Mouse (Mus musculus) CH12.LX (cell line): Measurements from ENCODE around the gene Mtcp1. TPM values are rescaled to one million over a fixed set of nuclear protein-coding genes. Genes with fewer than 3 reads are reported as not detected.
A peak's percentile ranks its signal among the peaks of the same experiment; 100 is the strongest.

Experiments
- DNase-seq: peaks from one replicate; pipeline ENCODE4 v3.0.0-alpha.2; 2013; ENCODE audit errors: extremely low read depth
- H3K27ac ChIP-seq: 2 replicates; pipeline ENCODE4 v1.5.1; 2012; ENCODE audit warnings: low read depth, mild to moderate bottlenecking, control low read depth, moderate library complexity; ENCODE audit not compliant: insufficient read depth
- H3K27me3 ChIP-seq: replicated peaks from 2 replicates; pipeline ENCODE3; 2012; ENCODE audit warnings: inconsistent platforms
- H3K36me3 ChIP-seq, 2 experiments: replicated peaks in 1 of 2; 2 replicates each; pipeline versions ENCODE3 to v1.6.1; 2012; ENCODE audit warnings: inconsistent platforms in 1 of 2, low read length in 1 of 2, mild to moderate bottlenecking in 1 of 2, mixed read lengths in 1 of 2, moderate library complexity in 1 of 2; ENCODE audit not compliant: control insufficient read depth in 1 of 2, insufficient read depth in 1 of 2
- H3K4me1 ChIP-seq, 2 experiments: 2 replicates each; pipeline ENCODE4 v1.6.1; 2012; ENCODE audit warnings: inconsistent platforms in 1 of 2, moderate library complexity in 1 of 2; ENCODE audit not compliant: insufficient read depth in 2 of 2, control insufficient read depth in 1 of 2
- H3K4me2 ChIP-seq: 2 replicates; pipeline ENCODE4 v1.6.1; 2012; ENCODE audit warnings: low read depth, mild to moderate bottlenecking, control low read depth; ENCODE audit not compliant: poor library complexity, insufficient read depth, severe bottlenecking
- H3K4me3 ChIP-seq, 3 experiments: fragments of 150-350 bp in 1 of 3; sonication (generic) in 1 of 3; replicated peaks in 1 of 3; 2 replicates each; pipeline versions ENCODE3 to v1.5.1; 2011 to 2012; ENCODE audit warnings: low read depth in 2 of 3, low read length in 2 of 3, mild to moderate bottlenecking in 2 of 3, moderate library complexity in 2 of 3, control low read depth in 1 of 3, improper control_type of control experiment in 1 of 3, inconsistent platforms in 1 of 3, mixed read lengths in 1 of 3; ENCODE audit not compliant: poor library complexity in 1 of 3
- H3K79me2 ChIP-seq: replicated peaks from 2 replicates; pipeline ENCODE4 v1.6.1; 2012; ENCODE audit warnings: mild to moderate bottlenecking, moderate library complexity; ENCODE audit not compliant: control insufficient read depth, poor library complexity, insufficient read depth, severe bottlenecking; ENCODE audit errors: extremely low read depth
- H3K9ac ChIP-seq: 2 replicates; pipeline ENCODE4 v1.6.1; 2012; ENCODE audit warnings: low read depth, mild to moderate bottlenecking, control low read depth, moderate library complexity; ENCODE audit not compliant: insufficient read depth
- H3K9me3 ChIP-seq: replicated peaks from 2 replicates; pipeline ENCODE3; 2012; ENCODE audit warnings: low read length, inconsistent platforms, mixed read lengths
- BHLHE40 ChIP-seq: IDR thresholded peaks from 2 replicates; pipeline ENCODE4 v1.6.1; 2011; ENCODE audit warnings: mild to moderate bottlenecking, low read depth, low read length, improper control_type of control experiment
- CHD1 ChIP-seq: IDR thresholded peaks from 2 replicates; pipeline ENCODE4 v1.6.1; 2012; ENCODE audit warnings: low read depth, low read length, improper control_type of control experiment, inconsistent platforms
- CHD2 ChIP-seq: IDR thresholded peaks from 2 replicates; pipeline ENCODE4 v1.6.1; 2011; ENCODE audit warnings: low read length, improper control_type of control experiment
- CTCF ChIP-seq, 2 experiments: IDR thresholded peaks in 1 of 2; conservative IDR thresholded peaks in 1 of 2; 2 replicates each; pipeline ENCODE4 v1.5.1; 2011 to 2012; ENCODE audit warnings: low read depth in 2 of 2, low read length in 2 of 2, improper control_type of control experiment in 1 of 2, inconsistent platforms in 1 of 2, mild to moderate bottlenecking in 1 of 2, moderate library complexity in 1 of 2
- E2F4 ChIP-seq: IDR thresholded peaks from 2 replicates; pipeline ENCODE4 v1.6.1; 2011; ENCODE audit warnings: low read depth, low read length, improper control_type of control experiment; ENCODE audit not compliant: insufficient replicate concordance
- EP300 ChIP-seq: IDR thresholded peaks from 2 replicates; pipeline ENCODE4 v1.6.1; 2011; ENCODE audit warnings: low read length, improper control_type of control experiment
- GABPA ChIP-seq: IDR thresholded peaks from 2 replicates; pipeline ENCODE4 v1.6.1; 2012; ENCODE audit warnings: low read depth, low read length, improper control_type of control experiment, inconsistent platforms; ENCODE audit not compliant: insufficient replicate concordance
- HCFC1 ChIP-seq: IDR thresholded peaks from 2 replicates; pipeline ENCODE4 v1.6.1; 2012; ENCODE audit warnings: low read depth, mild to moderate bottlenecking, inconsistent platforms, low read length, improper control_type of control experiment
- IRF4 ChIP-seq: IDR thresholded peaks from 2 replicates; pipeline ENCODE4 v1.6.1; 2014; ENCODE audit warnings: low read depth, mild to moderate bottlenecking, inconsistent platforms, low read length, improper control_type of control experiment
- JUN ChIP-seq: IDR thresholded peaks from 2 replicates; pipeline ENCODE4 v1.6.1; 2011; ENCODE audit warnings: low read depth, mild to moderate bottlenecking, low read length, improper control_type of control experiment, moderate library complexity; ENCODE audit not compliant: insufficient read depth
- KAT2A ChIP-seq: IDR thresholded peaks from 2 replicates; pipeline ENCODE4 v1.6.1; 2012; ENCODE audit warnings: low read length, improper control_type of control experiment, inconsistent platforms; ENCODE audit not compliant: insufficient replicate concordance
- MAX ChIP-seq: IDR thresholded peaks from 2 replicates; pipeline ENCODE4 v1.6.1; 2011; ENCODE audit warnings: low read length, improper control_type of control experiment
- MEF2A ChIP-seq: IDR thresholded peaks from 2 replicates; pipeline ENCODE4 v1.6.1; 2014; ENCODE audit warnings: low read depth, mild to moderate bottlenecking, inconsistent platforms, low read length, improper control_type of control experiment, borderline replicate concordance
- MXI1 ChIP-seq: IDR thresholded peaks from 2 replicates; pipeline ENCODE4 v1.6.1; 2011; ENCODE audit warnings: mild to moderate bottlenecking, low read depth, low read length, improper control_type of control experiment
- MYC ChIP-seq: IDR thresholded peaks from 2 replicates; pipeline ENCODE4 v1.6.1; 2011; ENCODE audit warnings: low read depth, mild to moderate bottlenecking, improper control_type of control experiment, low read length
- NELFE ChIP-seq: IDR thresholded peaks from 2 replicates; pipeline ENCODE4 v1.6.1; 2011; ENCODE audit warnings: low read depth, low read length, improper control_type of control experiment
- NRF1 ChIP-seq: IDR thresholded peaks from 2 replicates; pipeline ENCODE4 v1.6.1; 2014; ENCODE audit warnings: low read depth, mild to moderate bottlenecking, inconsistent platforms, low read length, improper control_type of control experiment, moderate library complexity
- PAX5 ChIP-seq: IDR thresholded peaks from 2 replicates; pipeline ENCODE4 v1.6.1; 2012; ENCODE audit warnings: low read length, inconsistent platforms, mixed read lengths
- POLR2A ChIP-seq: IDR thresholded peaks from 2 replicates; pipeline ENCODE4 v1.6.1; 2011; ENCODE audit warnings: low read depth, mild to moderate bottlenecking, improper control_type of control experiment, low read length
- POLR2AphosphoS2 ChIP-seq: IDR thresholded peaks from 2 replicates; pipeline ENCODE4 v1.6.1; 2011; ENCODE audit warnings: low read depth, low read length, improper control_type of control experiment
- RAD21 ChIP-seq: IDR thresholded peaks from 2 replicates; pipeline ENCODE4 v1.6.1; 2011; ENCODE audit warnings: low read depth, mild to moderate bottlenecking, low read length, improper control_type of control experiment, moderate library complexity
- RCOR1 ChIP-seq: conservative IDR thresholded peaks from 2 replicates; pipeline ENCODE4 v1.6.1; 2012; ENCODE audit warnings: low read depth, mild to moderate bottlenecking, inconsistent platforms, low read length, improper control_type of control experiment
- SIN3A ChIP-seq: IDR thresholded peaks from 2 replicates; pipeline ENCODE4 v1.6.1; 2012; ENCODE audit warnings: low read length, improper control_type of control experiment, inconsistent platforms
- SMC3 ChIP-seq: IDR thresholded peaks from 2 replicates; pipeline ENCODE4 v1.6.1; 2011; ENCODE audit warnings: low read depth, low read length, improper control_type of control experiment
- TBP ChIP-seq: conservative IDR thresholded peaks from 2 replicates; pipeline ENCODE4 v1.6.1; 2011; ENCODE audit warnings: low read depth, low read length, improper control_type of control experiment
- TCF12 ChIP-seq: IDR thresholded peaks from 2 replicates; pipeline ENCODE4 v1.6.1; 2014; ENCODE audit warnings: low read depth, mild to moderate bottlenecking, inconsistent platforms, low read length, improper control_type of control experiment
- UBTF ChIP-seq: IDR thresholded peaks from 2 replicates; pipeline ENCODE4 v1.6.1; 2012; ENCODE audit warnings: low read depth, mild to moderate bottlenecking, inconsistent platforms, low read length, improper control_type of control experiment, moderate library complexity
- USF1 ChIP-seq: IDR thresholded peaks from 2 replicates; pipeline ENCODE4 v1.6.1; 2014; ENCODE audit warnings: low read depth, mild to moderate bottlenecking, inconsistent platforms, low read length, improper control_type of control experiment
- USF2 ChIP-seq: conservative IDR thresholded peaks from 2 replicates; pipeline ENCODE4 v1.6.1; 2011; ENCODE audit warnings: low read depth, low read length, improper control_type of control experiment
- ZC3H11A ChIP-seq: IDR thresholded peaks from 2 replicates; pipeline ENCODE4 v1.6.1; 2012; ENCODE audit warnings: low read depth, mild to moderate bottlenecking, inconsistent platforms, low read length, improper control_type of control experiment
- ZMIZ1 ChIP-seq: IDR thresholded peaks from 2 replicates; pipeline ENCODE4 v1.6.1; 2012; ENCODE audit warnings: low read depth, mild to moderate bottlenecking, inconsistent platforms, low read length, improper control_type of control experiment
- ZNF384 ChIP-seq: IDR thresholded peaks from 2 replicates; pipeline ENCODE4 v1.6.1; 2012; ENCODE audit warnings: low read depth, low read length, improper control_type of control experiment, inconsistent platforms
- dilution Hi-C: fragments of 300-500 bp; cut with MboI; formaldehyde crosslinking; loops from 2 replicates; pipeline ENCODE4 v1.14.3; 2020; ENCODE audit warnings: low sequenced_read_pairs; ENCODE audit not compliant: extremely low pct_unique_long_range_greater_than_20kb, extremely low pct_ligation_motif_present
- in situ Hi-C: fragments of 300-500 bp; cut with MboI; formaldehyde crosslinking; loops from 3 replicates; pipeline ENCODE4 v1.14.3; 2019; ENCODE audit warnings: low sequenced_read_pairs, low pct_ligation_motif_present, low pct_unique_long_range_greater_than_20kb, mixed read lengths
- polyA plus RNA-seq: library from polyadenylated mRNA; unstranded; fragments of >175 nt; gene quantifications from 2 replicates; pipeline ENCODE4 v1.2.1, GENCODE M21; 2012; ENCODE audit warnings: low read depth; ENCODE audit not compliant: insufficient read length
- total RNA-seq, 2 experiments: library from RNA; depleted of rRNA; stranded (reverse); fragments of 300-350 nt in 1 of 2; fragments of >200 nt in 1 of 2; gene quantifications; 2 replicates each; pipeline ENCODE4 v1.2.3; 2012 to 2014

Mtcp1 gene
- total and polyA plus RNA-seq, 3 experiments, result 4.5 to 7.3 (median 6.7) TPM

GRCm38 (mm10) chrX:75399471-75399870 is 16.9 kb downstream of the Mtcp1 start:
- no peak overlapping the region for H3K4me2 ChIP-seq
- TF ChIP-seq MEF2A (peak; percentile 31; the same call in 1 of the 2 replicates), E2F4 (no peak)
- dilution Hi-C loops, result no loop called here
- H3K4me1 ChIP-seq, result no peaks in the 10 kb centered on the region
- H3K9ac ChIP-seq, result no peak overlapping the region
- H3K27me3 ChIP-seq, result no peaks in the 10 kb centered on the region
- no peak overlapping the region for H3K4me3 ChIP-seq
- no peaks in the 10 kb centered on the region for H3K9me3 ChIP-seq
- in situ Hi-C loops, result no loop called here
- DNase-seq, result no peak
- H3K27ac ChIP-seq, result no peak overlapping the region
- H3K79me2 ChIP-seq, result no peaks in the 10 kb centered on the region
- H3K36me3 ChIP-seq, result peaks cover 0 to 17% of the 10 kb centered on the region in 2 experiments

GRCm38 (mm10) chrX:75382195-75382771 is 34.1 kb downstream of the Mtcp1 start, which contains the start of the genes Fundc2 and F8:
TSS of gene Fundc2 (plus strand) at chrX:75382399.
TSS of gene F8 (minus strand) at chrX:75382615.
- dilution Hi-C loops (no loop called here), in situ Hi-C loops (no loop called here)
- DNase-seq, result peak; percentile 84
- no peaks in the 10 kb centered on the region for H3K36me3 ChIP-seq
- peak within 1 kb of the TSS; percentile 2; the same call in 1 of the 2 replicates for H3K4me2 ChIP-seq
- peak within 1 kb of the TSS; percentile 58 to 68 (median 64) for H3K4me3 ChIP-seq
- H3K9me3 ChIP-seq, result no peaks in the 10 kb centered on the region
- no peaks in the 10 kb centered on the region for H3K4me1 ChIP-seq
- peak within 1 kb of the TSS; percentile 78 for H3K9ac ChIP-seq
- H3K79me2 ChIP-seq, result no peaks in the 10 kb centered on the region; the same call in 1 of the 2 replicates
- H3K27me3 ChIP-seq, result no peaks in the 10 kb centered on the region
- peak within 1 kb of the TSS; percentile 82 for H3K27ac ChIP-seq
- no peak for TF ChIP-seq POLR2AphosphoS2
- TF ChIP-seq GABPA, result no peak
- 0 out of 2 replicates have a peak, but pooled peaks have one; percentile 61 for TF ChIP-seq KAT2A
- peak; percentile 54; the same call in 1 of the 2 replicates for TF ChIP-seq NRF1
- TF ChIP-seq E2F4, result no peak
- peak; percentile 66 for TF ChIP-seq HCFC1
- TF ChIP-seq TBP, result peak; percentile 72
- TF ChIP-seq CTCF (conservative IDR thresholded peaks at IDR 0.05 in 1 of 2, IDR thresholded peaks at IDR 0.05 in 1 of 2; ENCODE audit: low read depth in 2 of 2, low read length in 2 of 2), result no peak
- peak; percentile 56 for TF ChIP-seq SIN3A
- TF ChIP-seq USF1, result peak; percentile 42
- peak; percentile 80 for TF ChIP-seq POLR2A
- peak; percentile 92 for TF ChIP-seq TCF12
- TF ChIP-seq MYC, result 0 out of 2 replicates have a peak, but pooled peaks have one; percentile 33
- no peak for TF ChIP-seq BHLHE40
- peak; percentile 38; the same call in 1 of the 2 replicates for TF ChIP-seq IRF4
- no peak for TF ChIP-seq ZNF384
- no peak for TF ChIP-seq UBTF
- TF ChIP-seq NELFE, result peak; percentile 73
- TF ChIP-seq MXI1, result no peak; the same call in 1 of the 2 replicates
- no peak for TF ChIP-seq ZC3H11A
- TF ChIP-seq CHD1, result no peak
- no peak for TF ChIP-seq ZMIZ1
- TF ChIP-seq PAX5, result no peak
- no peak for TF ChIP-seq RCOR1
- TF ChIP-seq RAD21, result no peak
- no peak for TF ChIP-seq SMC3
- peak; percentile 26; the same call in 1 of the 2 replicates for TF ChIP-seq EP300
- TF ChIP-seq CHD2, result peak; percentile 98
- TF ChIP-seq USF2, result no peak
- 0 out of 2 replicates have a peak, but pooled peaks have one; percentile 42 for TF ChIP-seq MAX
- peak; percentile 53; the same call in 1 of the 2 replicates for TF ChIP-seq MEF2A
- TF ChIP-seq JUN, result no peak
